In the genomic region with DNA sequence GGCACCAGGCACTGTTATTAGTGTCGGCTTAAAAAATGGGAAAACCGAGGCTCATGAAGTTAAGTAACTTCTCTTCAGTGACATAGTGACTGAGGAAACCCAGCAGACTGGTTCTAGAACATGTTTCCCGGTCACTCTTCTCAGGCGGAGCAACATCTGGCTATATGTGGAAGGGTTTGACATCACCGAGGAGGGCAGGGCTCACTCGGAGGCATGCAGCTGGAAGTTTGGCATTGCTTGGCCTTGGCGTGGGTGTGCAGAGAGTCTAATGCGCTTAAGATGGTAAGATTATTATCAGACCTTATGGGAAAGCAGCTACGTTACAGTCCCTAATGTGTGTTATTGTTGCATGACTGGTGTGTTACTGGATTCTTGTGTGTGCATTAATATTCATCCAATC, we compare ENCODE assay signal across 31 mouse cellular contexts. TPM values are rescaled to one million over a fixed set of nuclear protein-coding genes. Genes with fewer than 3 reads are reported as not detected.
"Had no signal": no experiment of that assay in that cellular context is flagged by ENCODE, and none has a peak within 500 bp of the region (broad histone marks: within the 10 kb centered on the region; RNA-seq: fewer than 3 reads in every experiment).

No protein-coding gene starts in this region.

- H3K4me2 ChIP-seq: limb, embryonic 12.5 days; limb, embryonic 13.5 days; limb, embryonic 15.5 days; liver, embryonic 11.5 days; liver, embryonic 12.5 days; liver, embryonic 13.5 days; liver, embryonic 15.5 days; lung, embryonic 14.5 days; lung, embryonic 15.5 days; midbrain, embryonic 12.5 days; midbrain, embryonic 13.5 days had no signal

- H3K9me3 ChIP-seq: limb, embryonic 10.5 days; limb, embryonic 12.5 days; limb, embryonic 13.5 days; limb, embryonic 15.5 days; liver, embryonic 12.5 days; liver, embryonic 13.5 days; liver, embryonic 15.5 days; lung, embryonic 15.5 days; megakaryocyte, embryonic 14.5 days; midbrain, embryonic 10.5 days; midbrain, embryonic 12.5 days; midbrain, embryonic 13.5 days had no signal

- H3K27ac ChIP-seq: left cerebral cortex, adult 2 months; limb, embryonic 10.5 days; limb, embryonic 12.5 days; limb, embryonic 13.5 days; limb, embryonic 15.5 days; liver, embryonic 12.5 days; liver, embryonic 13.5 days; liver, embryonic 14.5 days; liver, embryonic 15.5 days; lung, embryonic 15.5 days; macrophage; midbrain, embryonic 10.5 days; midbrain, embryonic 12.5 days; midbrain, embryonic 13.5 days had no signal

- H3K9ac ChIP-seq: limb, embryonic 12.5 days; limb, embryonic 13.5 days; limb, embryonic 15.5 days; liver, embryonic 12.5 days; liver, embryonic 13.5 days; liver, embryonic 14.5 days; liver, embryonic 15.5 days; liver, postnatal 0 days; lung, embryonic 14.5 days; lung, embryonic 15.5 days; midbrain, embryonic 12.5 days; midbrain, embryonic 13.5 days had no signal

- ATAC-seq: liver, embryonic 12.5 days; liver, postnatal 0 days; lung, postnatal 0 days; midbrain, embryonic 13.5 days; midbrain, embryonic 16.5 days had no signal

- DNase-seq: left cerebral cortex, postnatal 4 days; liver; liver, embryonic 13.5 days; liver, postnatal 0 days; lung, adult 18-20 months; lung, adult 2 months; lung, embryonic 14.5 days; lung, postnatal 10 days; lung, postnatal 14 days; lung, postnatal 36 days; lung, postnatal 4 days; midbrain, embryonic 14.5 days had no signal

- H3K4me3 ChIP-seq: left cerebral cortex, adult 2 months; limb, embryonic 10.5 days; limb, embryonic 12.5 days; limb, embryonic 13.5 days; limb, embryonic 15.5 days; liver, embryonic 12.5 days; liver, embryonic 13.5 days; liver, embryonic 15.5 days; lung, embryonic 15.5 days; megakaryocyte, embryonic 14.5 days; midbrain, embryonic 10.5 days; midbrain, embryonic 12.5 days; midbrain, embryonic 13.5 days; myocyte had no signal

- H3K4me1 ChIP-seq: limb, embryonic 15.5 days; liver, embryonic 12.5 days; liver, embryonic 13.5 days; liver, embryonic 15.5 days; lung, embryonic 15.5 days; megakaryocyte, embryonic 14.5 days had no signal

- H3K36me3 ChIP-seq: limb, embryonic 10.5 days; limb, embryonic 12.5 days; limb, embryonic 13.5 days; limb, embryonic 15.5 days; liver, embryonic 12.5 days; liver, embryonic 13.5 days; liver, embryonic 15.5 days; lung, embryonic 15.5 days; midbrain, embryonic 10.5 days; midbrain, embryonic 12.5 days; midbrain, embryonic 13.5 days had no signal

- H3K27me3 ChIP-seq: midbrain, embryonic 12.5 days; midbrain, embryonic 13.5 days had no signal

RNA-seq across cellular contexts. Expression of a gene that starts 5.8 kb away (rescaled TPM):
- polyA plus RNA-seq: liver, adult 2 months; liver, postnatal 0 days; macrophage had no signal
